Mouse (Mus musculus) lung, embryonic 15.5 days (tissue): ENCODE measurements around the gene Robo2. TPM values are rescaled to one million over a fixed set of nuclear protein-coding genes. Genes with fewer than 3 reads are reported as not detected.

Experiments
- ATAC-seq: fragments of 200-750 bp; cut with Nextera tagmentation; 2 replicates; pipeline ENCODE4 v1.8.0; 2017; ENCODE audit warnings: moderate number of reproducible peaks, borderline replicate concordance; ENCODE audit not compliant: low FRiP score, low TSS enrichment; ENCODE audit errors: extremely low read depth
- H3K27ac ChIP-seq: fragments of 300-500 bp; sonication (generic); 2 replicates; pipeline ENCODE4 v1.5.1; 2015; ENCODE audit warnings: moderate library complexity, mild to moderate bottlenecking, inconsistent platforms
- H3K27me3 ChIP-seq: fragments of 300-500 bp; sonication (generic); 2 replicates; pipeline ENCODE4 v1.6.1; 2015; ENCODE audit warnings: inconsistent platforms
- H3K36me3 ChIP-seq: fragments of 300-500 bp; sonication (generic); 2 replicates; pipeline ENCODE4 v1.6.1; 2015; ENCODE audit warnings: inconsistent platforms
- H3K4me1 ChIP-seq: fragments of 300-500 bp; sonication (generic); 2 replicates; pipeline ENCODE4 v1.6.1; 2015; ENCODE audit warnings: inconsistent platforms
- H3K4me2 ChIP-seq: fragments of 300-500 bp; sonication (generic); 2 replicates; pipeline ENCODE4 v1.6.1; 2015; ENCODE audit warnings: inconsistent platforms, mild to moderate bottlenecking, moderate library complexity
- H3K4me3 ChIP-seq: fragments of 300-500 bp; sonication (generic); 2 replicates; pipeline ENCODE4 v1.5.1; 2015; ENCODE audit warnings: mild to moderate bottlenecking, inconsistent platforms
- H3K9ac ChIP-seq: fragments of 300-500 bp; sonication (generic); 2 replicates; pipeline ENCODE4 v1.6.1; 2015; ENCODE audit warnings: inconsistent platforms
- H3K9me3 ChIP-seq: fragments of 300-500 bp; sonication (generic); 2 replicates; pipeline ENCODE4 v1.6.1; 2016; ENCODE audit warnings: inconsistent platforms
- WGBS: fragments of 180-500 bp; shearing (Covaris S2); methylation state at CpG from one replicate; pipeline ENCODE4 v1.1.7; 2015; 5-methylcytosine and 5-hydroxymethylcytosine counted together
- polyA plus RNA-seq: library from polyadenylated mRNA; unstranded; fragments of >200 nt; fragmentation: Nextera tagmentation; extraction: Ambion mirVana; gene quantifications from 2 replicates; pipeline ENCODE4 v1.2.1, GENCODE M21; 2015

Robo2 gene
- polyA plus RNA-seq, 1 experiment from 2014 or later: 38.8 TPM

GRCm38 (mm10) chr16:74409548-74409947 is 2.1 kb downstream of the Robo2 start:
- Histone ChIP-seq H3K27ac (no peak overlapping the region), H3K9ac (0 out of 2 replicates have a peak overlapping the region, but pooled peaks have one; percentile 7), H3K9me3 (no peaks in the 10 kb centered on the region), H3K4me1 (0 out of 2 replicates have a peak, but pooled peaks cover 3% of the 10 kb centered on the region), H3K4me3 (peak overlapping the region; percentile 53), H3K36me3 (no peaks in the 10 kb centered on the region), H3K4me2 (peak overlapping the region; percentile 81), H3K27me3 (no peaks in the 10 kb centered on the region)
- WGBS: 31% methylated on average over 4 of the region's 4 CpGs
- peak; percentile 28; the same call in 1 of the 2 replicates for ATAC-seq

GRCm38 (mm10) chr16:74408566-74408965 is 3.1 kb downstream of the Robo2 start:
- no peak for ATAC-seq
- H3K4me2 ChIP-seq: peak overlapping the region; percentile 81
- 35% methylated on average over 1 of the region's 1 CpGs for WGBS
- H3K36me3 ChIP-seq: no peaks in the 10 kb centered on the region
- no peaks in the 10 kb centered on the region for H3K9me3 ChIP-seq
- H3K9ac ChIP-seq: no peak overlapping the region
- H3K4me1 ChIP-seq: 0 out of 2 replicates have a peak, but pooled peaks cover 3% of the 10 kb centered on the region
- peak overlapping the region; percentile 35 for H3K4me3 ChIP-seq
- H3K27ac ChIP-seq: no peak overlapping the region
- H3K27me3 ChIP-seq: no peaks in the 10 kb centered on the region

- H3K36me3 ChIP-seq: no peaks in the 10 kb centered on the region
- H3K4me2 ChIP-seq: no peak overlapping the region
- 95% methylated on average over 2 of the region's 2 CpGs for WGBS
- no peak overlapping the region for H3K27ac ChIP-seq
- no peak overlapping the region for H3K9ac ChIP-seq
- no peaks in the 10 kb centered on the region for H3K9me3 ChIP-seq
- H3K4me3 ChIP-seq: no peak overlapping the region
- no peaks in the 10 kb centered on the region for H3K4me1 ChIP-seq
- no peaks in the 10 kb centered on the region for H3K27me3 ChIP-seq
- no peak for ATAC-seq
Measured at GRCm38 (mm10) chr16:74397291-74397690, 14.3 kb downstream of the Robo2 start.

GRCm38 (mm10) chr16:74395678-74396077 is 15.9 kb downstream of the Robo2 start:
- Histone ChIP-seq H3K27ac (no peak overlapping the region), H3K4me1 (no peaks in the 10 kb centered on the region), H3K4me3 (no peak overlapping the region), H3K36me3 (no peaks in the 10 kb centered on the region), H3K4me2 (no peak overlapping the region), H3K9ac (no peak overlapping the region), H3K27me3 (no peaks in the 10 kb centered on the region), H3K9me3 (no peaks in the 10 kb centered on the region)
- no peak for ATAC-seq
- WGBS: 75% methylated on average over 2 of the region's 2 CpGs

- H3K27me3 ChIP-seq: no peaks in the 10 kb centered on the region
- H3K4me2 ChIP-seq: no peak overlapping the region
- no peaks in the 10 kb centered on the region for H3K9me3 ChIP-seq
- ATAC-seq: no peak
- peaks cover 4% of the 10 kb centered on the region; the same call in 1 of the 2 replicates for H3K4me1 ChIP-seq
- H3K27ac ChIP-seq: no peak overlapping the region
- H3K9ac ChIP-seq: no peak overlapping the region
- 44% methylated on average over 2 of the region's 2 CpGs for WGBS
- H3K36me3 ChIP-seq: no peaks in the 10 kb centered on the region
- no peak overlapping the region for H3K4me3 ChIP-seq
Measured at GRCm38 (mm10) chr16:74379458-74379857, 32.2 kb downstream of the Robo2 start.

- ATAC-seq: no peak
- WGBS: 68% methylated on average over 12 of the region's 12 CpGs
- no peaks in the 10 kb centered on the region for H3K36me3 ChIP-seq
- H3K4me2 ChIP-seq: no peak overlapping the region
- no peaks in the 10 kb centered on the region for H3K9me3 ChIP-seq
- H3K4me1 ChIP-seq: peaks cover 5% of the 10 kb centered on the region; the same call in 1 of the 2 replicates
- H3K27me3 ChIP-seq: no peaks in the 10 kb centered on the region
- H3K27ac ChIP-seq: no peak overlapping the region
- H3K9ac ChIP-seq: no peak overlapping the region
- H3K4me3 ChIP-seq: no peak overlapping the region
Measured at GRCm38 (mm10) chr16:74375342-74375940, 36.2 kb downstream of the Robo2 start.

- no peak for ATAC-seq
Measured at GRCm38 (mm10) chr16:74374540-74374939, 37.1 kb downstream of the Robo2 start.

GRCm38 (mm10) chr16:74373407-74373806 is 38.2 kb downstream of the Robo2 start:
- 87% methylated on average over 3 of the region's 3 CpGs for WGBS
- no peak for ATAC-seq
- no peak overlapping the region for H3K9ac ChIP-seq
- no peaks in the 10 kb centered on the region for H3K36me3 ChIP-seq
- no peaks in the 10 kb centered on the region for H3K9me3 ChIP-seq
- no peak overlapping the region for H3K27ac ChIP-seq
- no peak overlapping the region for H3K4me3 ChIP-seq
- peaks cover 5% of the 10 kb centered on the region; the same call in 1 of the 2 replicates for H3K4me1 ChIP-seq
- no peak overlapping the region for H3K4me2 ChIP-seq
- H3K27me3 ChIP-seq: no peaks in the 10 kb centered on the region

More at GRCm38 (mm10) chr16:74374540-74374939, 37.1 kb downstream of the Robo2 start:
- 69% methylated on average over 5 of the region's 5 CpGs for WGBS
- Histone ChIP-seq H3K4me3 (no peak overlapping the region), H3K9ac (no peak overlapping the region), H3K9me3 (no peaks in the 10 kb centered on the region), H3K27me3 (no peaks in the 10 kb centered on the region), H3K4me1 (peaks cover 5% of the 10 kb centered on the region; the same call in 1 of the 2 replicates), H3K36me3 (no peaks in the 10 kb centered on the region), H3K4me2 (no peak overlapping the region), H3K27ac (no peak overlapping the region)

- no peaks in the 10 kb centered on the region for H3K36me3 ChIP-seq
- 71% methylated on average over 1 of the region's 1 CpGs for WGBS
- peaks cover 5% of the 10 kb centered on the region; the same call in 1 of the 2 replicates for H3K4me1 ChIP-seq
- no peaks in the 10 kb centered on the region for H3K27me3 ChIP-seq
- no peak overlapping the region for H3K4me2 ChIP-seq
- no peak overlapping the region for H3K4me3 ChIP-seq
- H3K27ac ChIP-seq: no peak overlapping the region
- H3K9ac ChIP-seq: no peak overlapping the region
- H3K9me3 ChIP-seq: no peaks in the 10 kb centered on the region
- ATAC-seq: no peak
Measured at GRCm38 (mm10) chr16:74372876-74373275, 38.7 kb downstream of the Robo2 start.

- Histone ChIP-seq H3K4me3 (no peak overlapping the region), H3K27me3 (no peaks in the 10 kb centered on the region), H3K27ac (no peak overlapping the region), H3K9me3 (no peaks in the 10 kb centered on the region), H3K4me1 (no peaks in the 10 kb centered on the region), H3K36me3 (no peaks in the 10 kb centered on the region), H3K4me2 (no peak overlapping the region), H3K9ac (no peak overlapping the region)
- no peak for ATAC-seq
- 66% methylated on average over 6 of the region's 6 CpGs for WGBS
Measured at GRCm38 (mm10) chr16:74348437-74348836, 63.2 kb downstream of the Robo2 start.

- Histone ChIP-seq H3K4me2 (no peak overlapping the region), H3K4me1 (no peaks in the 10 kb centered on the region), H3K9ac (no peak overlapping the region), H3K9me3 (no peaks in the 10 kb centered on the region), H3K27ac (no peak overlapping the region), H3K27me3 (no peaks in the 10 kb centered on the region), H3K36me3 (no peaks in the 10 kb centered on the region), H3K4me3 (no peak overlapping the region)
- no peak for ATAC-seq
- WGBS: 38% methylated on average over 9 of the region's 9 CpGs
Measured at GRCm38 (mm10) chr16:74338969-74339630, 72.5 kb downstream of the Robo2 start.

- H3K27me3 ChIP-seq: no peaks in the 10 kb centered on the region
- no peak overlapping the region for H3K4me2 ChIP-seq
- no peak overlapping the region for H3K9ac ChIP-seq
- 67% methylated on average over 9 of the region's 9 CpGs for WGBS
- H3K36me3 ChIP-seq: no peaks in the 10 kb centered on the region
- no peaks in the 10 kb centered on the region for H3K4me1 ChIP-seq
- H3K4me3 ChIP-seq: no peak overlapping the region
- no peaks in the 10 kb centered on the region for H3K9me3 ChIP-seq
- H3K27ac ChIP-seq: no peak overlapping the region
- ATAC-seq: no peak
Measured at GRCm38 (mm10) chr16:74321666-74322371, 89.8 kb downstream of the Robo2 start.
